Mouse (Mus musculus) heart, embryonic 10.5 days (tissue): Measurements from ENCODE around the gene Irgc1. TPM values are rescaled to one million over a fixed set of nuclear protein-coding genes. Genes with fewer than 3 reads are reported as not detected.

Experiments used
- DNase-seq: peaks from one replicate; pipeline ENCODE4 v3.0.0-alpha.2; 2017; ENCODE audit warnings: low spot score
- H3K27ac ChIP-seq: fragments of 300-500 bp; sonication (generic); 2 replicates; pipeline ENCODE4 v1.5.1; 2016; ENCODE audit warnings: mild to moderate bottlenecking
- H3K27me3 ChIP-seq: fragments of 300-500 bp; sonication (generic); 2 replicates; pipeline ENCODE4 v1.6.1; 2016; ENCODE audit warnings: mild to moderate bottlenecking; ENCODE audit not compliant: poor library complexity, insufficient read depth, severe bottlenecking
- H3K36me3 ChIP-seq: fragments of 300-500 bp; sonication (generic); 2 replicates; pipeline ENCODE4 v1.6.1; 2016; ENCODE audit warnings: mild to moderate bottlenecking, moderate library complexity
- H3K4me1 ChIP-seq: fragments of 300-500 bp; sonication (generic); 2 replicates; pipeline ENCODE4 v1.6.1; 2016; ENCODE audit warnings: mild to moderate bottlenecking
- H3K4me3 ChIP-seq: fragments of 300-500 bp; sonication (generic); 2 replicates; pipeline ENCODE4 v1.5.1; 2016; ENCODE audit warnings: mild to moderate bottlenecking, moderate library complexity
- H3K9me3 ChIP-seq: fragments of 300-500 bp; sonication (generic); 2 replicates; pipeline ENCODE4 v1.6.1; 2016; ENCODE audit warnings: mild to moderate bottlenecking, moderate library complexity
- WGBS: fragments of 180-500 bp; shearing (Covaris S2); methylation state at CpG from one replicate; pipeline ENCODE4 v1.1.7; 2016; 5-methylcytosine and 5-hydroxymethylcytosine counted together
- polyA plus RNA-seq: library from polyadenylated mRNA; unstranded; fragments of >200 nt; fragmentation: Nextera tagmentation; extraction: Ambion mirVana; gene quantifications from 2 replicates; pipeline ENCODE4 v1.2.1, GENCODE M21; 2016

Gene Irgc1
- polyA plus RNA-seq, 1 experiment from 2014 or later = not detected

DNA sequence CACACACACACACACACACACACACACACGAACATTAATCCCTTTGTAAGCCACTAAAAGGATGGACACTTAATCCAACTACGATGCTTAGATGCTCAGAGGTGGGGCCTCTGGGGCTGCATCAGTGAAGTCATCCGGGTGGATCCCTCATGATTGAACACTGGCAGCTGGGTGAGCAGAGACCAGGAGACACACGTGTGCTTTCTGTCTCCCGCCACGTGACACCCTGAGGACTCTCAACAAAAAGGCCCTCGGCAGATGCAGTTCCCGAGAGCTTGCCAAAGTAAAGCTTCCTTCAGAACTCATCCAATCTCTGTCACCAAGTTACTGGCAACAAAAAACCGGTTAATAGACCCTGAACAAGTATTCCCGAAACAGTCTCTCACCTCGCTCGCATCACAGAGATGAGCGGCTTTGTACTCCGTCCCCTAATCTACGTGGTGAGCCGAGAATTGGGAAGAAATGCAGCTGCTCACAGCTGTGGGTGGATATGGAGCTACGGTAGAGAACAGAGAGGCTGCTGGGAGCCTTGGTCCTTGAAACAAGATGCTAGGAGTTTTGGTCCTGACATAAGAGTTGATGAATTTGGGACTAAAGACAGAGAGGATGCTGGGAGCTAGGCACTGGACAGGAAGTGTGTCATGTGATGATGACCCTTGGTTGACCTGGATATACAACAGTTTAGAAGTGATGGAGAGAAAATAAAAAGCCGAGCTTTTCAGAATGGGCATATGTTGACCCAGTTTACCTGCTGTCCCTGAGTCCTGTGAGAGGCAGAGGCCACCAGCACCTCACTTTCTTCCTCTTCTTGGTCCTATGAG is 28.2 kb upstream of the Irgc1 start:
- peaks cover 70% of the 10 kb centered on the region for H3K27me3 ChIP-seq
- no peak overlapping the region for H3K27ac ChIP-seq
- no peaks in the 10 kb centered on the region for H3K9me3 ChIP-seq
- peaks cover 20% of the 10 kb centered on the region for H3K4me1 ChIP-seq
- DNase-seq = no peak
- 59% methylated on average over 18 of the region's 18 CpGs for WGBS
- no peak overlapping the region for H3K4me3 ChIP-seq
- no peaks in the 10 kb centered on the region for H3K36me3 ChIP-seq

DNA sequence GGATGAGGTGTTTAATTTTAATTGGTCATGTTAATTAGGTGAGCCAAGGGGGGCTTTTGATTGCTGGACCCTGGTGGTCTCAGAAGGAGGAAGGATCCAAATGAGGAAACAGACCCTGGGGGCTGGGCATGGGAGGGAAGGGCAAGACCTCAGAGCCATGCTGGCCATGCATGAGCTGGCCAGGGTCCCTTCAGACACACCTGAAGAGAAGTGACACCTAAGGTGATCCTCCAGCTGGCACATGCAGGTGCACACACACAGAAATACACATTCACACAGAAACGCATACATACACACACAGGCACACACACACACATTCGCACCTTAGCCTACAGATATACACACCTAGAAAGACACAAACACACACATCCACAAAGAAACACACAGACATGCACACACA is 27.6 kb upstream of the Irgc1 start:
- Histone ChIP-seq H3K9me3 (no peaks in the 10 kb centered on the region), H3K36me3 (no peaks in the 10 kb centered on the region), H3K4me1 (peaks cover 20% of the 10 kb centered on the region), H3K27me3 (peaks cover 67% of the 10 kb centered on the region), H3K4me3 (no peak overlapping the region), H3K27ac (no peak overlapping the region)
- 92% methylated on average over 2 of the region's 2 CpGs for WGBS
- DNase-seq = no peak

DNA sequence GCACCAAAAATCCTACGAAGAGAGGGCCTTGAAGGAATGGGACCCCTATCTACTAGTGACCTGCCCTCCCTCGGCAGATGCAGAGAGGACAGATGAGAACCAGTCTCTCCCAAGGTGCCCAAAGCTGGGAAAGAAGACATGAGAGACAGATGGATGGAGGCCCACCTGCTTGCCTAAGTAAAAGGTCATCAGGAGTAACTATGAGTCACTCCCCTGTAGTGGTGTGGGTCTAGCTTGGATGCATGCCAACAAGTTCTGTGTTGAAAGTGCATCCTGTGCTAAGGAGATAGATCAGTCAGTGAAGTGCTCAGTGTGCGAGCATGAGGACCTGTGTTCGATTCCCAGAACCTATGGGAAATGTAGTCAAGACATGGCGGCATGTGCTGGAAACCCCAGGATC is 26.8 kb upstream of the Irgc1 start:
- Histone ChIP-seq H3K9me3 (no peaks in the 10 kb centered on the region), H3K36me3 (no peaks in the 10 kb centered on the region), H3K27me3 (peaks cover 59% of the 10 kb centered on the region), H3K27ac (no peak overlapping the region), H3K4me1 (peaks cover 20% of the 10 kb centered on the region), H3K4me3 (no peak overlapping the region)
- no peak for DNase-seq
- WGBS = 80% methylated on average over 5 of the region's 5 CpGs

DNA sequence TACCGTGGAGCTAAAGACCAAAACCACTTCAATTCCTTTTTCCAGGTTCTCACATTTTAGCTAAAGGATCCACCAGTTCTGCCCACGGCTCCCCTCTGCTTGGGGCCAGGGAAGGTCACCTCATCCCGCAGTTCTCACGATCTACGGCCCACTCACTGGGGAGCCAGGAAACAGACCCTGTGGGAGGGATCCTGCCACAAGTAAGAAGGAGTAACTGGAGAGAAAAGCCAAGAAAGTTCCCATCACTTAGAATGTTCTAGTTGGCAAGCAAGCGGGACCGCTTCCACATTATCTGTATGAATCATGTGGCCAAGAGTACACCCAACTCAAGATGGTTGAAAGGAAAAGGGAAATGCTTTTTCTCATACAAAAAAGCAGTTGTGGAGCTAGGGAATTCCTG is 24.8 kb upstream of the Irgc1 start:
- 79% methylated on average over 7 of the region's 7 CpGs for WGBS
- no peak for DNase-seq
- Histone ChIP-seq H3K9me3 (no peaks in the 10 kb centered on the region), H3K4me1 (peaks cover 9% of the 10 kb centered on the region), H3K27ac (no peak overlapping the region), H3K27me3 (peaks cover 39% of the 10 kb centered on the region), H3K4me3 (no peak overlapping the region), H3K36me3 (0 out of 2 replicates have a peak, but pooled peaks cover 5% of the 10 kb centered on the region)

DNA sequence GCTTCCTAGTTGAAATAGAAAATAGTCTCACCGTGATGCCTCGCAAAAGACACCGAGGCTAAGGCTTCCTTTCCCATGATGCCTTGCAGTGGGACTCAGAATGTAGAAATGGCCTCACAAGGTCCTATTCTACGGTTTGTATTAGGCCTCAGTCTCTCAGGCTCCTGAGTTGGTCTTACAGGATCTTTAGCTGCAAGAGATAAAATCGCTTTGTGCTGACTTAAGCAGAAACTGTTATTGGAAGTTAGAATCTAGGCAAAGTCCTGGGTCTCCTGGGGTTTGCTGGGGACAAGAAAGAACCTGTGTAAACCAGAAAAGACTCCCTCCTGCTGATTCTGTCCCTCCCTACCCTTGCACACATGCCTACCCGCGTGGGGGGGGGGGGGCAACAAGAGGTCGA is 24.2 kb upstream of the Irgc1 start:
- no peak overlapping the region for H3K27ac ChIP-seq
- 75% methylated on average over 8 of the region's 8 CpGs for WGBS
- DNase-seq = no peak

DNA sequence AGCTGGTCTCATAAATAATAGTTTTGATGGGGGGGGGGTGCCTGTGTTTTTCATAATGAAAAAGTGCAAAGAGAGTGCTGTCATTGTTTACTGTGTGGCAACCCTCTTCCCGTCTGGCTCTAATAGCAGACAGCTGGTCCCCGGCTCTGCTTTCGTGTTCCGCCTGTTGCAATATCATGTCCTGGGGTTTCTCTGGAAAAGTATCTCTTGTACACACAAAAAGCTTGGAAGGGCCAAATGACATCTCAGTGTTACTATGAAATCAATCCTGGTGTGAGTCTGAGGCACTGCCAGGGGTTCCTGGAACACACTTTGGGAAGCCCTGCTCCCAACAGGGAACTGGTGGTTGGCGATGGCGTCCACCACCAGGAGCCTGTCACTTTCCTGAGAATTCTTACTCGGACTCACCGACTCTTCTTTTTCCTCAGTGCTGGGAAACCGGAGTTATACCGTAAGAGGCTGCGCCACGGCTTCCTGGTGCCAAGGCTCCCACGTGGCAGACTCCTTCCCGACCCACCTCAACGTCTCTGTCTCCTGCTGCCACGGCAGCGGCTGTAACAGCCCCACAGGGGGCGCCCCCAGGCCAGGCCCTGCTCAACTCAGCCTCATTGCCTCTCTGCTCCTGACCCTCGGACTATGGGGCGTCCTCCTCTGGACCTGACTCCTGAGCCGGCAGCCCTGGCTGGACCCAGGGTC is 22.9 kb upstream of the Irgc1 start:
- Histone ChIP-seq H3K27ac (no peak overlapping the region), H3K9me3 (no peaks in the 10 kb centered on the region), H3K36me3 (0 out of 2 replicates have a peak, but pooled peaks cover 5% of the 10 kb centered on the region), H3K27me3 (peaks cover 20% of the 10 kb centered on the region), H3K4me3 (no peak overlapping the region), H3K4me1 (no peaks in the 10 kb centered on the region)
- WGBS = 41% methylated on average over 21 of the region's 21 CpGs
- DNase-seq = no peak

More for the DNA sequence above, 24.2 kb upstream of the Irgc1 start:
- H3K9me3 ChIP-seq = no peaks in the 10 kb centered on the region
- H3K4me1 ChIP-seq = peaks cover 4% of the 10 kb centered on the region
- 0 out of 2 replicates have a peak, but pooled peaks cover 5% of the 10 kb centered on the region for H3K36me3 ChIP-seq
- H3K4me3 ChIP-seq = no peak overlapping the region
- H3K27me3 ChIP-seq = peaks cover 34% of the 10 kb centered on the region

DNA sequence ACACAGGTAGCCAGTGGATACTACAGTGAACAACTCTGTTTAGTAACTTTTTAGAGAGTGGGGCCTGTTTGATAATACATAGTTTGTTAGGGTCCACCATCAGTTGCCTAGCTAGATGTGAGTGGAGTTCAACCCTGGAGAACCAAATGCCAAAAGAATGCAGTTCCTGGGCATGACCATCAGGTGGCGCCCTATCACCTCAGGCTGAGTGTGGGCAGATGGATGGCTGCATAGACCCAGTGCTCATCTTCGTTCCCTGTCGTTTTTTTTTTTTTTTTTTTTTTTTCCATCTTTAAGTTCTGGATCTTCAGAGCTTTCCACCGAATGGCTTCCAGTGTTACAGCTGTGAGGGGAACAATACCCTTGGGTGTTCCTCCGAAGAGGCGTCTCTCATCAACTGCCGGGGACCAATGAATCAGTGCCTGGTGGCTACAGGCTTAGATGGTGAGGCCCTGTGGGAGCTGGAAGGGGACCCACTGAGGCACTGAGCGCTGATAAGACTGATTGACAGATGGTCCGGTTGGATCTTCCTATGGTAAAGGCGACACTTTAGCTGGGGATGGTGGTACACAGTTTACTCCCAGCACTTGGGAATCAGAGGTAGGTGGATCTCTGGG is 21.9 kb upstream of the Irgc1 start:
- 54% methylated on average over 10 of the region's 10 CpGs for WGBS
- Histone ChIP-seq H3K27me3 (peaks cover 11% of the 10 kb centered on the region; the same call in 1 of the 2 replicates), H3K9me3 (peaks cover 2% of the 10 kb centered on the region; the same call in 1 of the 2 replicates), H3K36me3 (0 out of 2 replicates have a peak, but pooled peaks cover 12% of the 10 kb centered on the region), H3K27ac (no peak overlapping the region), H3K4me1 (no peaks in the 10 kb centered on the region), H3K4me3 (no peak overlapping the region)
- DNase-seq = no peak

DNA sequence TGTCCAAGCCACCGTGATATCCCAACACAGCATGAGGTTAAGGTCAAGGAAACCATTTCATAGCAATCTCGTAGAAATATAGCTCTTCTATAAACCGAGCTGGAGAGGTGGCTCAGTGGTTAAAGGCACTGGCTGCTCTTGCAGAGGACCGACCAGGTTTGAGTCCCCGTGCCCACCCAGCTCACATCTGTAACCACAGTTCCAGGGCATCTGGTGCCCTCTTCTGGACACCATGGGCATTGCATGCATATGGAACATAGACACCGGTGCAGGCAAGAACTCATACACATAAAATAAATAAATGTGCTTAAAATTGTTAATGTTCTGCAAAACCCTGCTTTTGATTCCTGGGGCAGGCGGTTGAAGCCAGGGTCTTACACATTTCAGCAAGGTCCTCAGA is 20.8 kb upstream of the Irgc1 start:
- 0 out of 2 replicates have a peak, but pooled peaks cover 14% of the 10 kb centered on the region for H3K36me3 ChIP-seq
- no peak overlapping the region for H3K27ac ChIP-seq
- DNase-seq = no peak
- H3K4me3 ChIP-seq = no peak overlapping the region
- H3K9me3 ChIP-seq = peaks cover 3% of the 10 kb centered on the region; the same call in 1 of the 2 replicates
- peaks cover 3% of the 10 kb centered on the region; the same call in 1 of the 2 replicates for H3K27me3 ChIP-seq
- 78% methylated on average over 7 of the region's 7 CpGs for WGBS
- no peaks in the 10 kb centered on the region for H3K4me1 ChIP-seq

DNA sequence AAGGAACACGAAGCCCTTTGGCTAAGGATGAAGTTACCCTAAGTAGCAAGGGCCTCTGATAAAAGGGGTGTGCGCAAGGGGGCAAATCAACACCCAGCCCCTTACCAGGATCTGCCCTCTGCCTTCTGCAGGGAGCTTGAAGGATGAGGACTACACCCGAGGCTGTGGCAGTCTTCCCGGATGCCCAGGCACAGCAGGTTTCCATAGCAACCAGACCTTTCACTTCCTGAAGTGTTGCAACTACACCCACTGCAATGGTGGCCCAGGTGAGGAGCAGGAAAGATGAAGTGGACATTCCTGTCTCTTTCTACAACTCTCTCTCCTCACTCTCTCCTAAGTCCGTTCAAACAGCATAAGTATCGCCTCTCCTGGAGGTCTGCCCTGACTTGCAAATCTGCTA is 20.3 kb upstream of the Irgc1 start:
- H3K36me3 ChIP-seq = 0 out of 2 replicates have a peak, but pooled peaks cover 14% of the 10 kb centered on the region
- WGBS = 77% methylated on average over 6 of the region's 6 CpGs
- no peak overlapping the region for H3K27ac ChIP-seq
- no peak overlapping the region for H3K4me3 ChIP-seq
- DNase-seq = no peak
- no peaks in the 10 kb centered on the region for H3K4me1 ChIP-seq
- H3K9me3 ChIP-seq = peaks cover 3% of the 10 kb centered on the region; the same call in 1 of the 2 replicates
- 0 out of 2 replicates have a peak, but pooled peaks cover 3% of the 10 kb centered on the region for H3K27me3 ChIP-seq

DNA sequence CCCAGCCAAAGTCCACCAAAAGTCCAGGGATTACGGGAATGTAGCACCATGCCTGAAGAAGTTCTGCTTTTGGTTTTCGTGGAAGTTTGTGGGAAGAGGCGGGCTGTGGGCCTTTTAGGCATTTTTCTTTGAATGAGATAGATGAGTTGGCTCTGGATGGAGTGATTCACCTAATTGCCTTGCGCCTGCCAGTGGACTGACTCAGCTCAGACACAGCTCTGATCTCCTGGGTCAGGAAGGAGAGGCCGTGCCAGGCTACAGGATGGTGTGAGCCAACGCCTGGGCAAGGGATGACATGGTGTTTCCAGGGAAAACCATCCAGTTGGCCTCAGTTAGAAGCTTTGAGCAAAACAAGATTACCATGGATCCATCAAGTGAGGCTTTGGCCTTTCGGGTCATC is 18.3 kb upstream of the Irgc1 start:
- Histone ChIP-seq H3K27ac (no peak overlapping the region), H3K27me3 (0 out of 2 replicates have a peak, but pooled peaks cover 3% of the 10 kb centered on the region), H3K36me3 (0 out of 2 replicates have a peak, but pooled peaks cover 14% of the 10 kb centered on the region), H3K9me3 (peaks cover 3% of the 10 kb centered on the region; the same call in 1 of the 2 replicates), H3K4me3 (no peak overlapping the region), H3K4me1 (no peaks in the 10 kb centered on the region)
- DNase-seq = no peak
- 86% methylated on average over 7 of the region's 7 CpGs for WGBS

DNA sequence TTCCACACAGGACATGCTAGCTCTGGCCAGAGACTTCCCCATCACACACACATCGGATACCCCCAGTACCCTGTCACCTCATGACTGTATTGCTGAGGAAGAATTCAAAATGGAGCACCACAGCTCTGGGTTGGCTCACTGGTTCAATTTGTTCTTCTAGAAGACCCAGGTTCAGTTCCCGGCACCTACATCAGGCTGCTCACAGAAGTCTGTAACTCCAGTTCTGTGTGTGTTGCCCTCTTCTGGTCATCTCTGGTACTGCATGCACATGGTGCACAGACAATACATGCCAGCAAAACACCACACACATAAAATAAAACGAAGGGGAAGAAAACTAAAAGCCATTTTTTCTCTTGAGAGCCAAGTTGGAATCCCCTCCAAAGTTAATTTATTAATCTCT is 17.0 kb upstream of the Irgc1 start:
- 0 out of 2 replicates have a peak, but pooled peaks cover 14% of the 10 kb centered on the region for H3K36me3 ChIP-seq
- DNase-seq = no peak
- 80% methylated on average over 3 of the region's 3 CpGs for WGBS
- no peak overlapping the region for H3K4me3 ChIP-seq
- no peaks in the 10 kb centered on the region for H3K4me1 ChIP-seq
- H3K27me3 ChIP-seq = no peaks in the 10 kb centered on the region
- H3K27ac ChIP-seq = no peak overlapping the region
- H3K9me3 ChIP-seq = peaks cover 3% of the 10 kb centered on the region; the same call in 1 of the 2 replicates

DNA sequence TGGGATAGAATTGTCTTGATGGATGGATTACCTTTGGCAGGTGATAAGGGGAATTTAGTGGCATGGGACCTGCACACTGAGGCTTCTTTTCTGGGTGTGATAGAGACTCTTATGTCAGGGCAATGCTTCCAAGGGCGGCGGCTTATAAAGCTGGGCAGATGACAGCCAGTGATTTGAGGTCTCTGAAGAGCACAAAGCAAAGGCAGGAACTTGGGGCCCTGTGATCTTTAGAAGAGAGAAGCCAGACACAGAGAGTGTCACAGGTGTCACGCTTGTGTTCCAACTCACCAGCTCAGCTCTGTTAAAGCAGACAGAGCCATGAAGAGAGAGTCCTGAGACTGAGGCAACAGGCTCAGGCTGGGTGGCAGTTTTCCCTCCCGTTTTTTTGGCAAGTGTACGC is 15.8 kb upstream of the Irgc1 start:
- no peak for DNase-seq
- no peak overlapping the region for H3K4me3 ChIP-seq
- 85% methylated on average over 5 of the region's 5 CpGs for WGBS

More for the DNA sequence above, 15.8 kb upstream of the Irgc1 start:
- no peak overlapping the region for H3K27ac ChIP-seq
- H3K36me3 ChIP-seq = 0 out of 2 replicates have a peak, but pooled peaks cover 14% of the 10 kb centered on the region
- H3K4me1 ChIP-seq = peaks cover 4% of the 10 kb centered on the region; the same call in 1 of the 2 replicates
- H3K9me3 ChIP-seq = peaks cover 3% of the 10 kb centered on the region; the same call in 1 of the 2 replicates
- H3K27me3 ChIP-seq = peaks cover 4% of the 10 kb centered on the region; the same call in 1 of the 2 replicates
